Mouse (Mus musculus) left cerebral cortex, postnatal 14 days (tissue): ENCODE measurements around the gene Tns3. TPM values are rescaled to one million over a fixed set of nuclear protein-coding genes. Genes with fewer than 3 reads are reported as not detected.

Experiments used
- DNase-seq, 2 experiments: peaks; one replicate each; pipeline ENCODE4 v3.0.0; 2021 to 2022; ENCODE audit warnings: low spot score in 2 of 2, mixed read lengths in 1 of 2
- intact Hi-C: fragments of 180-260 bp; cut with DNase I; formaldehyde crosslinking; loops from one replicate; pipeline ENCODE4 v1.15.1; 2025
- total RNA-seq, 2 experiments: library from RNA; stranded (reverse); gene quantifications; 2 replicates each; pipeline ENCODE4 v1.2.3; 2021

Gene Tns3
- total RNA-seq, 2 experiments from 2014 or later = 37.5 to 40.8 TPM

- intact Hi-C loops = no loop called here
- no peak for DNase-seq
These were observed 160.6 kb downstream of the Tns3 start for GRCm38 (mm10) chr11:8503735-8504134.

GRCm38 (mm10) chr11:8500855-8501254 lies 163.5 kb downstream of the Tns3 start:
- intact Hi-C loops = no loop called here
- DNase-seq = no peak

- intact Hi-C loops = no loop called here
- DNase-seq = no peak
These were observed 167.2 kb downstream of the Tns3 start for GRCm38 (mm10) chr11:8497136-8497535.

GRCm38 (mm10) chr11:8496686-8497085 lies 167.6 kb downstream of the Tns3 start:
- DNase-seq = peak; percentile 38 to 39
- intact Hi-C loops = no loop called here

- intact Hi-C loops = no loop called here
- DNase-seq = no peak
These were observed 168.5 kb downstream of the Tns3 start for GRCm38 (mm10) chr11:8495801-8496200.

GRCm38 (mm10) chr11:8495036-8495435 lies 169.3 kb downstream of the Tns3 start:
- intact Hi-C loops = no loop called here

GRCm38 (mm10) chr11:8493931-8494490 lies 170.3 kb downstream of the Tns3 start:
- DNase-seq = no peak

More at GRCm38 (mm10) chr11:8495036-8495435, 169.3 kb downstream of the Tns3 start:
- DNase-seq = no peak

GRCm38 (mm10) chr11:8492332-8492731 lies 172.0 kb downstream of the Tns3 start:
- peak; percentile 34 to 35 for DNase-seq
- intact Hi-C loops = no loop called here

More at GRCm38 (mm10) chr11:8493931-8494490, 170.3 kb downstream of the Tns3 start:
- intact Hi-C loops = no loop called here

GRCm38 (mm10) chr11:8488248-8488647 lies 176.1 kb downstream of the Tns3 start:
- peak; percentile 52 to 55 for DNase-seq
- intact Hi-C loops = no loop called here

GRCm38 (mm10) chr11:8486552-8486951 lies 177.8 kb downstream of the Tns3 start:
- no peak for DNase-seq
- intact Hi-C loops = no loop called here

GRCm38 (mm10) chr11:8484538-8484937 lies 179.8 kb downstream of the Tns3 start:
- intact Hi-C loops = no loop called here
- DNase-seq = no peak

- DNase-seq = no peak
- intact Hi-C loops = no loop called here
These were observed 181.6 kb downstream of the Tns3 start for GRCm38 (mm10) chr11:8482721-8483120.

GRCm38 (mm10) chr11:8481962-8482361 lies 182.4 kb downstream of the Tns3 start:
- DNase-seq = no peak
- intact Hi-C loops = no loop called here

- intact Hi-C loops = no loop called here
- peak in 1 of 2 experiments; percentile 57 for DNase-seq
These were observed 182.8 kb downstream of the Tns3 start for GRCm38 (mm10) chr11:8481529-8481928.

- DNase-seq = no peak
- intact Hi-C loops = no loop called here
These were observed 184.5 kb downstream of the Tns3 start for GRCm38 (mm10) chr11:8479858-8480257.

GRCm38 (mm10) chr11:8479313-8479712 lies 185.0 kb downstream of the Tns3 start:
- intact Hi-C loops = no loop called here
- no peak for DNase-seq

GRCm38 (mm10) chr11:8473616-8474015 lies 190.7 kb downstream of the Tns3 start:
- intact Hi-C loops = no loop called here
- no peak for DNase-seq

- intact Hi-C loops = no loop called here
- DNase-seq = no peak
These were observed 191.9 kb downstream of the Tns3 start for GRCm38 (mm10) chr11:8472439-8472838.

- no peak for DNase-seq
- intact Hi-C loops = no loop called here
These were observed 192.8 kb downstream of the Tns3 start for GRCm38 (mm10) chr11:8471535-8471934.

- intact Hi-C loops = no loop called here
- DNase-seq = no peak
These were observed 194.8 kb downstream of the Tns3 start for GRCm38 (mm10) chr11:8469537-8469936.

GRCm38 (mm10) chr11:8468161-8469091 lies 195.9 kb downstream of the Tns3 start:
- DNase-seq = peak; percentile 63 to 74
- intact Hi-C loops = no loop called here
